Mouse (Mus musculus) limb, embryonic 11.5 days (tissue): Measurements from ENCODE around the gene Wfdc3. TPM values are rescaled to one million over a fixed set of nuclear protein-coding genes. Genes with fewer than 3 reads are reported as not detected.

Experiments
- polyA plus RNA-seq: library from polyadenylated mRNA; unstranded; fragments of >200 nt; fragmentation: Nextera tagmentation; extraction: Ambion mirVana; gene quantifications from 2 replicates; pipeline ENCODE4 v1.2.1, GENCODE M21; 2014

Gene Wfdc3
- polyA plus RNA-seq, 1 experiment from 2014 or later, result 1.0 TPM

Other genes starting within 250 kb of the Wfdc3 start
- 40.4 and 42.2 TPM in 2 replicates for gene Pigt, start 248.4 kb downstream of the Wfdc3 start, polyA plus RNA-seq
- gene Wfdc2, start 183.5 kb downstream of the Wfdc3 start, polyA plus RNA-seq, result 38.7 and 38.9 TPM in 2 replicates
- gene Spint3, start 172.5 kb downstream of the Wfdc3 start, polyA plus RNA-seq, result not detected in 2 replicates
- not detected in 2 replicates for gene Wfdc6a, start 160.5 kb downstream of the Wfdc3 start, polyA plus RNA-seq
- not detected in 2 replicates for gene Eppin, start 152.3 kb downstream of the Wfdc3 start, polyA plus RNA-seq
- not detected in 2 replicates for gene Wfdc6b, start 132.4 kb downstream of the Wfdc3 start, polyA plus RNA-seq
- gene Wfdc8, start 132.3 kb downstream of the Wfdc3 start, polyA plus RNA-seq, result not detected in 2 replicates
- gene Wfdc16, start 107.1 kb downstream of the Wfdc3 start, polyA plus RNA-seq, result not detected in 2 replicates
- not detected in 2 replicates for gene Wfdc10, start 89.9 kb downstream of the Wfdc3 start, polyA plus RNA-seq
- gene Wfdc9, start 89.3 kb downstream of the Wfdc3 start, polyA plus RNA-seq, result not detected in 2 replicates
- gene Wfdc11, start 71.8 kb downstream of the Wfdc3 start, polyA plus RNA-seq, result not detected in 2 replicates
- 0.60 TPM in 1 of 2 replicates, not detected in the other for gene Wfdc13, start 60.8 kb downstream of the Wfdc3 start, polyA plus RNA-seq
- not detected in 2 replicates for gene Spint4, start 47.4 kb downstream of the Wfdc3 start, polyA plus RNA-seq
- not detected in 2 replicates for gene Spint5, start 30.6 kb downstream of the Wfdc3 start, polyA plus RNA-seq
- gene Dnttip1, start 52 bp upstream of the Wfdc3 start, polyA plus RNA-seq, result 87.0 and 96.4 TPM in 2 replicates
- 634 and 636 TPM in 2 replicates for gene Ube2c, start 24.0 kb upstream of the Wfdc3 start, polyA plus RNA-seq
- gene Tnnc2, start 34.0 kb upstream of the Wfdc3 start, polyA plus RNA-seq, result 13.8 and 14.6 TPM in 2 replicates
- gene Snx21, start 39.9 kb upstream of the Wfdc3 start, polyA plus RNA-seq, result 9.9 and 14.6 TPM in 2 replicates
- 12.0 and 12.3 TPM in 2 replicates for gene Acot8, start 59.0 kb upstream of the Wfdc3 start, polyA plus RNA-seq
- gene Zswim3, start 59.2 kb upstream of the Wfdc3 start, polyA plus RNA-seq, result 11.0 and 11.8 TPM in 2 replicates
- 22.3 and 22.4 TPM in 2 replicates for gene Zswim1, start 76.8 kb upstream of the Wfdc3 start, polyA plus RNA-seq
- not detected in 2 replicates for gene Spata25, start 82.6 kb upstream of the Wfdc3 start, polyA plus RNA-seq
- 95.8 and 104 TPM in 2 replicates for gene Ctsa, start 86.9 kb upstream of the Wfdc3 start, polyA plus RNA-seq
- 5.9 and 6.1 TPM in 2 replicates for gene Neurl2, start 87.5 kb upstream of the Wfdc3 start, polyA plus RNA-seq
- gene Pltp, start 111.8 kb upstream of the Wfdc3 start, polyA plus RNA-seq, result 22.9 and 25.1 TPM in 2 replicates
- gene Pcif1, start 133.4 kb upstream of the Wfdc3 start, polyA plus RNA-seq, result 71.5 and 76.6 TPM in 2 replicates
- 12.1 and 16.3 TPM in 2 replicates for gene Zfp335, start 165.8 kb upstream of the Wfdc3 start, polyA plus RNA-seq
- 0.21 and 0.47 TPM in 2 replicates for gene Mmp9, start 194.8 kb upstream of the Wfdc3 start, polyA plus RNA-seq
- gene Slc12a5, start 214.9 kb upstream of the Wfdc3 start, polyA plus RNA-seq, result 0.87 and 0.92 TPM in 2 replicates